Mouse (Mus musculus) cerebellum, adult 9-10 months (tissue): Measurements from ENCODE around the gene Nphp3.

Source experiments
- DNase-seq: peaks from one replicate; pipeline ENCODE4 v3.0.0; 2022

Nphp3 gene

DNA sequence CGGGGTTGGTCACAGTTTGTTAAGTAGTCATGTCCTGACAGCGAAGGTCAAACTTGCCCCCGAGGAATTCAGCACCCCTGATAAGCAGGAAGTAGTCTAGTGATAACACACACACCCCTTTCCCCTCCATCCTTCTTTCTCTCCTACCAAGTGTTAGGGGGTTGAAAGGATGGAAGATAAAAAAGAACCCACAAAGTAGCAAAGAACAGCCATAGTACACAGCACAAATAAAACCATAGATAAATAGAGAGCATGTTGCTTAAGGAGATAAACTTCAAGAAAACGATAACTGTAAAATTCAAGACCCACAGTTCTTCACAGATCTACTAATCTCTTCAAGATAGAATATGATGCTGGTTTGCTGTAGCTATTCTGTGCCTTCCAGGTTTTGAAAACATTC, 67.9 kb downstream of the Nphp3 start:
- no peak for DNase-seq

DNA sequence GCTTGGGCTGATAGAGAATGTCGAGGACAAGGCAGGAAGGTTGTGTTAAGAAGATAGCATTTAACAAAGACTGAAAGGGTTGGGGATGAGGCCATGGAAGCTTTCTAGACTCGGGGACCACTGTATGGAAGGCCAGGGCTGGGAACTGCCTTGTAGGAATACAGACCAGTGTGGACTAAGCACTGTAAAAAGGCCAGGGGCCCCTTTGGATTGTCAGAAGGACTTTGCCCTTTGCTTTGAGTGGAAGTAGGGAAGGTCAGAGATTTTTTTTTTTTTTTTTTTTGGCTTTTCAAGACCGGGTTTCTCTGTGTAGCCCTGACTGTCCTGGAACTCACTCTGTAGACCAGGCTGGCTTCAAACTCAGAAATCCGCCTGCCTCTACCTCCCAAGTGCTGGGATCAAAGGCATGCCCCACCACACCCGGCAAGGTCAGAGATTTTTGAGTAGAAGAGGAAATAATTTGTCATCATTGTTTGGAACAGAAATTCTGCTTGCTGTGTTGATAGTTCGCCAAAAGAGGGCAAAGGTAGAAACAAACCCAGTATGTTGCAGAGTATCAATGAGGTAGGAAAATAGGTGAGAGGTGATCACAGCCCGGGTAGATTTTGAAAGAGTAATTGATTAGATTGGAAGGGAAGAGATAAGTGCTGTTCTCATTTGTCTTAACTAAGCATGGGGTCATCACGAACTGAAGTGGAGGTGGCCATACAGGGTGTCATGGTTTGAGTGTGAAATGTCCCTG, 68.7 kb downstream of the Nphp3 start:
- DNase-seq = no peak

DNA sequence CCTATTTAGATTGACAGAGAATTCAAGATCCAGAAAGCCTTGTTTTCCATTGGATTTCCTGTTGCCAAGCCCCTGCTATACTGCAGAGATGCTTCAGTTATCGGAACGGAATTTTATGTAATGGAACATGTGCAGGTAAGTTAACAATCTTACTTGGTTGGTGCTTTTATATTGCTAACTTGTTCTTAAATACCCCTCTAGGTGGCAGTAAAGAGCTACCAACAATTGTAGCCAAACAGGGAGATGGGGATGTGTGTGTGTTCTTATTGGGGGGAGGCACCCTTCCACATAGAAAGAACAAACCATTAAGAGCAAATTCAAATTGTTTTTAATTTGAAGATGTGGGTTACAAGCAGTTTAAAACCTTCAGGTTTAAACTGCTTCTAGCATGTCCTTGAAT, 73.5 kb downstream of the Nphp3 start:
- DNase-seq = peak; percentile 18

DNA sequence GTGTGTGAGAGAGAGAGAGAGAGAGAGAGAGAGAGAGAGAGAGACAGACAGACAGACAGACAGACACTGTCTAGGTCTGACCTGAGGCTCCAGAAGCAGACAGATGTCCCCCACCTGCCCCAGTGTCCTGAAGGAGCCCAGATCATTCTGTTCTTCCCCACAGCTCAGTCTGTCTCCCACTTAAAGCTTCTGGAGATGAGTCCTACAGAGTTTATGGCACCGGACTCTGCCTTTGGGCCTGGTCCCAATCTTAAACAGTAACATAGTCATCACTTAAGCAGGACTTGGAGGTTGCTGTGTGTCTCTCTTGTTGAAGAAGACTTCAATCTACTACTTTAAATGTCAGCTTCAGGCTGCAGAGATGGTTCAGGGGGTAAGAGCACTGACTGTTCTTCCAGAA, 76.4 kb downstream of the Nphp3 start:
- DNase-seq = no peak

DNA sequence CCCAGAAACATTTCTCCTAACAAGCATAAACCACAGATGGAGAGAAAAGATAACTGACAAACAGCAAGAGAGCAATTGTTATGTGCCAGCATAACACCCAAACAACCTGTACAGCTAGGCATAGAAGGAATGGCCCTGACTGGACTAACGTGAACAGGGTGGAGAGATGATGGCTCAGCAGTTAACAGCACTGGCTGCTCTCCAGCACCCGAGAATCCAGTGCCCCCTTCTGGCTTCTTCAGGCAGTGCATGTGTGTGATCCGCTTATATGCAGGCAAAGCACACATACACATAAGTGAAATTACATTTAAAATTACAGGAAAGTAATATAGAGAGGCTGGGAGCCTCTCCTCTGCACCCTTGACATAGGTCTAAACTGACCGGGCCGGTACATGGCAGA, 77.0 kb downstream of the Nphp3 start:
- peak; percentile 24 for DNase-seq

DNA sequence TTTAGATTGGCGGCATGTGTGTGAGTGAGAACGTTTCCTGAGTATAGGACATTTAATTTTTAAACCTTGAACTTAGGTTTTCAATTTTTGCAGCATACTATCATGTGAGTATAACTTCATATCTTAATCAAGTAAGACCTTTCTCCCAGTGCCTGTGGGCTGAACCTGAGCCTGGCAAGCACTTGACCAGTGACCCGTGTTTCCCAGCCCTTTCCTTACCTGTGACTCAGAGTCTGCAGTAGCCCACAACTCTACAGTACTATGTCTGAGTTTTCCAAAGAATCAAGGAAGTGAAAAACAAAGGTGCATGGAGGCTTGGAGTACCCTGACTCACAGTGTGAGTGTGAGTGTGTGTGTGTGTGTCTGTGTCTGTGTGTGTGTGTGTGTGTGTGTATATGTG, 77.7 kb downstream of the Nphp3 start:
- DNase-seq = no peak

DNA sequence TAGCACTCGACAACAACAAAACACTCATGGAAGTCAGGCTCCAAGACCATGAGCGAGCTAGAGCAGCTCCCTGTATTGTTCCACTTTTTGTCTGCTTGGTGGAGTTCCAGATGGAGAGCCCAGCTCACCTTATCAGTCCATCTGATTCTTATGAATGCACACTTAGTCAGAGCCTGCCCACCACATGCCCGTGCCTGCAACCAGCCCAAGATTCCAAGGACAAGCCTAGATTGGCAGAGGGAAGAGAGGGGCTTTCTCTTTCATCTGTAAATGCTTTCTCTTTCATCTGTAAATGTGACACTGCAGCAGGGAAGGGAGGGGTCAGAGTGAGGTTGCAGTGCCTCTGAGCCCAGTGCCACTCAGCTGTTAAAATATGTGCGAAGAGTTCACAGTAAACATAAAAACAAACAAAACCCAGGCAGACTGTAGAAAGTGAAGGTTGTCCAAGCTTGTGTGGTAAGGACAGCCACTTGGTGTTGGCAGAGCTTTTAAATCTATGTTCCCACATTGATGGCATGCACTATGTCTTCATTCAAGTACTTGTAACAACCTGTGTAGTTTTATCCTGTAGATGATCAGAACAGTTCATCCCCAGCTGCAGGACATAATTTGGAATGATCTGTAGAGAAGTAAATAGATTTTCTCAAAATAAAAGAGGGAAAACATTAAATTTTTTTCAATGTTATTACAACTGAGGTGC, 83.5 kb downstream of the Nphp3 start:
- DNase-seq = no peak

DNA sequence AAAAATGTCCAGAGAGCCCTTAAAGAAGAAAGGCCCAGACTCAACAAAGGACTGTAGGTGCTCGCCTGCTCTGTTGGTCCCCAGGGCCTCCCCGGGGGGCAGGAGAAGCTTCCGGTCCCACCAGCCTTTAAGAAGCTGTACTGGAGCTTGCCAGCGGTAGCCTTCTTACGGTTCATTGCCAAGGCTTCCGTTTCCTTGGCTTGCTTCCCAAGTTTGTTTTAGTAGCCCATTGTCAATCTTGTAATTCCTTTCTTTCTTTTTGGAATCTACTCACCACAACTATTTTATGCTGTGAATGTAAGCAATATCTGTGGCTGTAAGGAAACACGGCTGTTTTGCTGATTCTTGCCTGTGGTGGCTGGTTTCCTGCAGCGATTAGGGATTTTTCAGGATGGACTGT, 86.2 kb downstream of the Nphp3 start:
- DNase-seq = no peak

DNA sequence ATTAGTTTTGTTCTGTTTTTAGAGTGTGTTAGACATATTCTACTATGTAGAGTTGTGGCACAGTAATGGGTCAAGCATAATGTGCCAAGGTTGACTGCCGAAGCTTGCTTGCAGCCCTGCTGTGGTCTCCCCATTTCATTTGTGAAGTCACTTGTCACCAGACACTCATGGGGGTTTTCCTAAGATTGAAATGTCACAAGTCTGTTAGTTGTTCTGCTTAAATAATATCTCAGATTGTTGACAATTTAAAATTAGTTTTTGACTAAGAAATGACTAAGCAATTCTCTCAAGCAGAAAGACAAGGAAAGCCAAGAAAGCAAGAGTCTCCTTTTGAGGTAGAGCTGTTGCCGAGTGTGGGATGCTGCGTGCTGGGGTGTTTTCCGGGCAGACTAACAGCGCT, 90.6 kb downstream of the Nphp3 start:
- DNase-seq = no peak
